Mouse (Mus musculus) embryonic facial prominence, embryonic 10.5 days (tissue): Measurements from ENCODE around the gene Gnao1. TPM values are rescaled to one million over a fixed set of nuclear protein-coding genes. Genes with fewer than 3 reads are reported as not detected.
A peak's percentile ranks its signal among the peaks of the same experiment; 100 is the strongest.

Experiments
- DNase-seq: peaks from one replicate; pipeline ENCODE4 v3.0.0-alpha.2; 2017; ENCODE audit warnings: low spot score
- H3K27ac ChIP-seq: fragments of 300-500 bp; sonication (generic); replicated peaks from 2 replicates; pipeline ENCODE4 v1.5.1; 2016; ENCODE audit warnings: mild to moderate bottlenecking
- H3K27me3 ChIP-seq: fragments of 300-500 bp; sonication (generic); replicated peaks from 2 replicates; pipeline ENCODE4 v1.6.1; 2016; ENCODE audit warnings: low read depth, mild to moderate bottlenecking; ENCODE audit not compliant: poor library complexity, severe bottlenecking
- H3K36me3 ChIP-seq: fragments of 300-500 bp; sonication (generic); replicated peaks from 2 replicates; pipeline ENCODE4 v1.6.1; 2016; ENCODE audit warnings: mild to moderate bottlenecking, moderate library complexity
- H3K4me1 ChIP-seq: fragments of 300-500 bp; sonication (generic); 2 replicates; pipeline ENCODE4 v1.6.1; 2016
- H3K4me3 ChIP-seq: fragments of 300-500 bp; sonication (generic); 2 replicates; pipeline ENCODE4 v1.5.1; 2016; ENCODE audit warnings: mild to moderate bottlenecking, moderate library complexity
- H3K9me3 ChIP-seq: fragments of 300-500 bp; sonication (generic); 2 replicates; pipeline ENCODE4 v1.6.1; 2016; ENCODE audit warnings: mild to moderate bottlenecking
- WGBS: fragments of 180-500 bp; shearing (Covaris S2); methylation state at CpG from one replicate; pipeline ENCODE4 v1.1.7; 2016; 5-methylcytosine and 5-hydroxymethylcytosine counted together
- microRNA-seq: library from miRNA; unstranded; fragments of <30 nt; microRNA quantifications from one replicate; pipeline ENCODE4, GENCODE M21; 2017
- polyA plus RNA-seq: library from polyadenylated mRNA; unstranded; fragments of >200 nt; fragmentation: Nextera tagmentation; extraction: Ambion mirVana; gene quantifications from 2 replicates; pipeline ENCODE4 v1.2.1, GENCODE M21; 2016

Gnao1 gene
- polyA plus RNA-seq, 1 experiment from 2014 or later, result 8.6 TPM

GRCm38 (mm10) chr8:93998961-93999360 lies 189.2 kb downstream of the Gnao1 start:
- Histone ChIP-seq H3K4me1 (no peaks in the 10 kb centered on the region), H3K36me3 (peaks cover 77% of the 10 kb centered on the region), H3K9me3 (no peaks in the 10 kb centered on the region), H3K4me3 (no peak overlapping the region), H3K27ac (no peak overlapping the region), H3K27me3 (no peaks in the 10 kb centered on the region)
- no peak for DNase-seq
- WGBS, result 88% methylated on average over 2 of the region's 2 CpGs

- Histone ChIP-seq H3K4me3 (no peak overlapping the region), H3K36me3 (peaks cover 63% of the 10 kb centered on the region), H3K9me3 (no peaks in the 10 kb centered on the region), H3K27ac (no peak overlapping the region), H3K4me1 (peaks cover 6% of the 10 kb centered on the region), H3K27me3 (no peaks in the 10 kb centered on the region)
- no peak for DNase-seq
- WGBS, result 86% methylated on average over 9 of the region's 9 CpGs
These were observed 194.4 kb downstream of the Gnao1 start for GRCm38 (mm10) chr8:94004139-94004538.

GRCm38 (mm10) chr8:94009243-94009845 lies 199.6 kb downstream of the Gnao1 start:
- no peak for DNase-seq
- Histone ChIP-seq H3K27ac (no peak overlapping the region), H3K9me3 (no peaks in the 10 kb centered on the region), H3K4me3 (no peak overlapping the region), H3K36me3 (peaks cover 16% of the 10 kb centered on the region), H3K4me1 (peaks cover 32% of the 10 kb centered on the region), H3K27me3 (no peaks in the 10 kb centered on the region)
- 65% methylated on average over 15 of the region's 15 CpGs for WGBS

GRCm38 (mm10) chr8:94010101-94010705 lies 200.4 kb downstream of the Gnao1 start:
- H3K36me3 ChIP-seq, result peaks cover 16% of the 10 kb centered on the region
- WGBS, result 62% methylated on average over 2 of the region's 2 CpGs
- peak overlapping the region; percentile 96; the same call in 1 of the 2 replicates for H3K4me3 ChIP-seq

GRCm38 (mm10) chr8:94011076-94012012 lies 201.6 kb downstream of the Gnao1 start:
- Histone ChIP-seq H3K4me3 (peak overlapping the region; percentile 96), H3K36me3 (peaks cover 15% of the 10 kb centered on the region; the same call in 1 of the 2 replicates), H3K27me3 (no peaks in the 10 kb centered on the region), H3K27ac (peak overlapping the region; percentile 96), H3K9me3 (no peaks in the 10 kb centered on the region), H3K4me1 (peaks cover 32% of the 10 kb centered on the region)
- peak; percentile 10 for DNase-seq
- 6% methylated on average over 48 of the region's 48 CpGs for WGBS

More at GRCm38 (mm10) chr8:94010101-94010705, 200.4 kb downstream of the Gnao1 start:
- DNase-seq, result no peak
- H3K27ac ChIP-seq, result no peak overlapping the region
- H3K4me1 ChIP-seq, result peaks cover 32% of the 10 kb centered on the region
- no peaks in the 10 kb centered on the region for H3K9me3 ChIP-seq
- H3K27me3 ChIP-seq, result no peaks in the 10 kb centered on the region

GRCm38 (mm10) chr8:94012013-94012951 lies 202.5 kb downstream of the Gnao1 start, which contains the start of gene Amfr:
Gene Amfr (minus strand): TSS chr8:94012842.
- no peaks in the 10 kb centered on the region for H3K9me3 ChIP-seq
- peaks cover 15% of the 10 kb centered on the region; the same call in 1 of the 2 replicates for H3K36me3 ChIP-seq
- H3K27ac ChIP-seq, result peak within 1 kb of the TSS; percentile 96
- peak within 1 kb of the TSS; percentile 96 for H3K4me3 ChIP-seq
- H3K4me1 ChIP-seq, result peaks cover 32% of the 10 kb centered on the region
- WGBS, result 1% methylated on average over 130 of the region's 130 CpGs
- no peaks in the 10 kb centered on the region for H3K27me3 ChIP-seq
- peak; percentile 84 for DNase-seq

GRCm38 (mm10) chr8:94013026-94013612 lies 203.4 kb downstream of the Gnao1 start:
- no peak for DNase-seq
- Histone ChIP-seq H3K27ac (peak overlapping the region; percentile 96), H3K4me3 (peak overlapping the region; percentile 96), H3K27me3 (no peaks in the 10 kb centered on the region), H3K36me3 (peaks cover 21% of the 10 kb centered on the region), H3K4me1 (peaks cover 32% of the 10 kb centered on the region), H3K9me3 (no peaks in the 10 kb centered on the region)
- 42% methylated on average over 7 of the region's 7 CpGs for WGBS

Small RNAs within 50 kb of the gene (microRNA-seq; reads per million reads assigned to microRNA genes)
- gene Gm24159, result not detected

Other genes starting within 250 kb of the Gnao1 start
- gene Amfr, start 202.9 kb downstream of the Gnao1 start, polyA plus RNA-seq, result 37.6 and 39.1 TPM in 2 replicates
- 155 and 158 TPM in 2 replicates for gene Nudt21, start 227.1 kb downstream of the Gnao1 start, polyA plus RNA-seq
- 14.0 and 14.4 TPM in 2 replicates for gene Ogfod1, start 227.2 kb downstream of the Gnao1 start, polyA plus RNA-seq